Mouse (Mus musculus) hindlimb bud, embryonic 11.5 days (tissue): ENCODE data around the gene Ptbp3.
"Not testable (repeated sequence)": the region's sequence is repeated elsewhere in the genome, so short reads cannot be mapped to it uniquely, and the experiment has no call there.

Source experiments
- DNase-seq: peaks from one replicate; pipeline ENCODE4 v3.0.0-alpha.2; 2012; ENCODE audit warnings: low read depth, low spot score; ENCODE audit errors: extremely low spot score

The Ptbp3 gene

GRCm38 (mm10) chr4:59557343-59557742, 8.2 kb upstream of the Ptbp3 start:
- not testable (repeated sequence) for DNase-seq

GRCm38 (mm10) chr4:59555177-59555576, 6.0 kb upstream of the Ptbp3 start:
- DNase-seq, result no peak

GRCm38 (mm10) chr4:59553576-59553975, 4.4 kb upstream of the Ptbp3 start:
- no peak for DNase-seq

GRCm38 (mm10) chr4:59552835-59553234, 3.7 kb upstream of the Ptbp3 start:
- no peak for DNase-seq

GRCm38 (mm10) chr4:59551901-59552300, 2.7 kb upstream of the Ptbp3 start:
- no peak for DNase-seq

- no peak for DNase-seq
These were observed 905 bp upstream of the Ptbp3 start for GRCm38 (mm10) chr4:59549977-59550560.

GRCm38 (mm10) chr4:59548560-59549174, 497 bp downstream of the Ptbp3 start:
- DNase-seq, result no peak

- DNase-seq, result no peak
These were observed 1.1 kb downstream of the Ptbp3 start for GRCm38 (mm10) chr4:59548011-59548559.

- DNase-seq, result no peak
These were observed 1.9 kb downstream of the Ptbp3 start for GRCm38 (mm10) chr4:59547136-59547889.

- DNase-seq, result no peak
These were observed 2.7 kb downstream of the Ptbp3 start for GRCm38 (mm10) chr4:59546285-59547071.

GRCm38 (mm10) chr4:59544654-59545053, 4.5 kb downstream of the Ptbp3 start:
- no peak for DNase-seq

- DNase-seq, result no peak
These were observed 6.2 kb downstream of the Ptbp3 start for GRCm38 (mm10) chr4:59543006-59543405.

- no peak for DNase-seq
These were observed 12.9 kb downstream of the Ptbp3 start for GRCm38 (mm10) chr4:59536281-59536680.

- DNase-seq, result no peak
These were observed 13.5 kb downstream of the Ptbp3 start for GRCm38 (mm10) chr4:59535624-59536023.

- no peak for DNase-seq
These were observed 15.9 kb downstream of the Ptbp3 start for GRCm38 (mm10) chr4:59533268-59533667.

- DNase-seq, result no peak
These were observed 18.0 kb downstream of the Ptbp3 start for GRCm38 (mm10) chr4:59531172-59531571.

GRCm38 (mm10) chr4:59527470-59527869, 21.7 kb downstream of the Ptbp3 start:
- no peak for DNase-seq

- DNase-seq, result no peak
These were observed 22.4 kb downstream of the Ptbp3 start for GRCm38 (mm10) chr4:59526728-59527127.

- no peak for DNase-seq
These were observed 24.3 kb downstream of the Ptbp3 start for GRCm38 (mm10) chr4:59524875-59525274.

GRCm38 (mm10) chr4:59510321-59510720, 38.8 kb downstream of the Ptbp3 start:
- no peak for DNase-seq

- DNase-seq, result no peak
These were observed 39.6 kb downstream of the Ptbp3 start for GRCm38 (mm10) chr4:59509558-59509957.
